Mouse (Mus musculus) CH12.LX (cell line): ENCODE data around the gene Dlst. TPM values are rescaled to one million over a fixed set of nuclear protein-coding genes. Genes with fewer than 3 reads are reported as not detected.

Experiments
- DNase-seq: peaks from one replicate; pipeline ENCODE4 v3.0.0-alpha.2; 2013; ENCODE audit errors: extremely low read depth
- H3K27ac ChIP-seq: 2 replicates; pipeline ENCODE4 v1.5.1; 2012; ENCODE audit warnings: low read depth, mild to moderate bottlenecking, control low read depth, moderate library complexity; ENCODE audit not compliant: insufficient read depth
- H3K27me3 ChIP-seq: replicated peaks from 2 replicates; pipeline ENCODE3; 2012; ENCODE audit warnings: inconsistent platforms
- H3K36me3 ChIP-seq, 2 experiments: replicated peaks in 1 of 2; 2 replicates each; pipeline versions ENCODE3 to v1.6.1; 2012; ENCODE audit warnings: inconsistent platforms in 1 of 2, low read length in 1 of 2, mild to moderate bottlenecking in 1 of 2, mixed read lengths in 1 of 2, moderate library complexity in 1 of 2; ENCODE audit not compliant: control insufficient read depth in 1 of 2, insufficient read depth in 1 of 2
- H3K4me1 ChIP-seq, 2 experiments: 2 replicates each; pipeline ENCODE4 v1.6.1; 2012; ENCODE audit warnings: inconsistent platforms in 1 of 2, moderate library complexity in 1 of 2; ENCODE audit not compliant: insufficient read depth in 2 of 2, control insufficient read depth in 1 of 2
- H3K4me2 ChIP-seq: 2 replicates; pipeline ENCODE4 v1.6.1; 2012; ENCODE audit warnings: low read depth, mild to moderate bottlenecking, control low read depth; ENCODE audit not compliant: poor library complexity, insufficient read depth, severe bottlenecking
- H3K4me3 ChIP-seq, 3 experiments: fragments of 150-350 bp in 1 of 3; sonication (generic) in 1 of 3; replicated peaks in 1 of 3; 2 replicates each; pipeline versions ENCODE3 to v1.5.1; 2011 to 2012; ENCODE audit warnings: low read depth in 2 of 3, low read length in 2 of 3, mild to moderate bottlenecking in 2 of 3, moderate library complexity in 2 of 3, control low read depth in 1 of 3, improper control_type of control experiment in 1 of 3, inconsistent platforms in 1 of 3, mixed read lengths in 1 of 3; ENCODE audit not compliant: poor library complexity in 1 of 3
- H3K79me2 ChIP-seq: replicated peaks from 2 replicates; pipeline ENCODE4 v1.6.1; 2012; ENCODE audit warnings: mild to moderate bottlenecking, moderate library complexity; ENCODE audit not compliant: control insufficient read depth, poor library complexity, insufficient read depth, severe bottlenecking; ENCODE audit errors: extremely low read depth
- H3K9ac ChIP-seq: 2 replicates; pipeline ENCODE4 v1.6.1; 2012; ENCODE audit warnings: low read depth, mild to moderate bottlenecking, control low read depth, moderate library complexity; ENCODE audit not compliant: insufficient read depth
- H3K9me3 ChIP-seq: replicated peaks from 2 replicates; pipeline ENCODE3; 2012; ENCODE audit warnings: low read length, inconsistent platforms, mixed read lengths
- BHLHE40 ChIP-seq: IDR thresholded peaks from 2 replicates; pipeline ENCODE4 v1.6.1; 2011; ENCODE audit warnings: mild to moderate bottlenecking, low read depth, low read length, improper control_type of control experiment
- CHD2 ChIP-seq: IDR thresholded peaks from 2 replicates; pipeline ENCODE4 v1.6.1; 2011; ENCODE audit warnings: low read length, improper control_type of control experiment
- CTCF ChIP-seq, 2 experiments: IDR thresholded peaks in 1 of 2; conservative IDR thresholded peaks in 1 of 2; 2 replicates each; pipeline ENCODE4 v1.5.1; 2011 to 2012; ENCODE audit warnings: low read depth in 2 of 2, low read length in 2 of 2, improper control_type of control experiment in 1 of 2, inconsistent platforms in 1 of 2, mild to moderate bottlenecking in 1 of 2, moderate library complexity in 1 of 2
- ELF1 ChIP-seq: IDR thresholded peaks from 2 replicates; pipeline ENCODE4 v1.6.1; 2014; ENCODE audit warnings: low read depth, mild to moderate bottlenecking, inconsistent platforms, low read length, improper control_type of control experiment
- HCFC1 ChIP-seq: IDR thresholded peaks from 2 replicates; pipeline ENCODE4 v1.6.1; 2012; ENCODE audit warnings: low read depth, mild to moderate bottlenecking, inconsistent platforms, low read length, improper control_type of control experiment
- JUN ChIP-seq: IDR thresholded peaks from 2 replicates; pipeline ENCODE4 v1.6.1; 2011; ENCODE audit warnings: low read depth, mild to moderate bottlenecking, low read length, improper control_type of control experiment, moderate library complexity; ENCODE audit not compliant: insufficient read depth
- JUND ChIP-seq: conservative IDR thresholded peaks from 2 replicates; pipeline ENCODE4 v1.6.1; 2011; ENCODE audit warnings: low read depth, low read length, improper control_type of control experiment
- KAT2A ChIP-seq: IDR thresholded peaks from 2 replicates; pipeline ENCODE4 v1.6.1; 2012; ENCODE audit warnings: low read length, improper control_type of control experiment, inconsistent platforms; ENCODE audit not compliant: insufficient replicate concordance
- MAFK ChIP-seq: IDR thresholded peaks from 2 replicates; pipeline ENCODE4 v1.6.1; 2011; ENCODE audit warnings: low read length, improper control_type of control experiment; ENCODE audit not compliant: insufficient replicate concordance
- MAX ChIP-seq: IDR thresholded peaks from 2 replicates; pipeline ENCODE4 v1.6.1; 2011; ENCODE audit warnings: low read length, improper control_type of control experiment
- MAZ ChIP-seq: IDR thresholded peaks from 2 replicates; pipeline ENCODE4 v1.6.1; 2012; ENCODE audit warnings: low read depth, mild to moderate bottlenecking, inconsistent platforms, low read length, improper control_type of control experiment, moderate library complexity
- MYC ChIP-seq: IDR thresholded peaks from 2 replicates; pipeline ENCODE4 v1.6.1; 2011; ENCODE audit warnings: low read depth, mild to moderate bottlenecking, improper control_type of control experiment, low read length
- NELFE ChIP-seq: IDR thresholded peaks from 2 replicates; pipeline ENCODE4 v1.6.1; 2011; ENCODE audit warnings: low read depth, low read length, improper control_type of control experiment
- NRF1 ChIP-seq: IDR thresholded peaks from 2 replicates; pipeline ENCODE4 v1.6.1; 2014; ENCODE audit warnings: low read depth, mild to moderate bottlenecking, inconsistent platforms, low read length, improper control_type of control experiment, moderate library complexity
- PAX5 ChIP-seq: IDR thresholded peaks from 2 replicates; pipeline ENCODE4 v1.6.1; 2012; ENCODE audit warnings: low read length, inconsistent platforms, mixed read lengths
- POLR2AphosphoS2 ChIP-seq: IDR thresholded peaks from 2 replicates; pipeline ENCODE4 v1.6.1; 2011; ENCODE audit warnings: low read depth, low read length, improper control_type of control experiment
- RAD21 ChIP-seq: IDR thresholded peaks from 2 replicates; pipeline ENCODE4 v1.6.1; 2011; ENCODE audit warnings: low read depth, mild to moderate bottlenecking, low read length, improper control_type of control experiment, moderate library complexity
- RCOR1 ChIP-seq: conservative IDR thresholded peaks from 2 replicates; pipeline ENCODE4 v1.6.1; 2012; ENCODE audit warnings: low read depth, mild to moderate bottlenecking, inconsistent platforms, low read length, improper control_type of control experiment
- SMC3 ChIP-seq: IDR thresholded peaks from 2 replicates; pipeline ENCODE4 v1.6.1; 2011; ENCODE audit warnings: low read depth, low read length, improper control_type of control experiment
- TCF12 ChIP-seq: IDR thresholded peaks from 2 replicates; pipeline ENCODE4 v1.6.1; 2014; ENCODE audit warnings: low read depth, mild to moderate bottlenecking, inconsistent platforms, low read length, improper control_type of control experiment
- USF1 ChIP-seq: IDR thresholded peaks from 2 replicates; pipeline ENCODE4 v1.6.1; 2014; ENCODE audit warnings: low read depth, mild to moderate bottlenecking, inconsistent platforms, low read length, improper control_type of control experiment
- ZC3H11A ChIP-seq: IDR thresholded peaks from 2 replicates; pipeline ENCODE4 v1.6.1; 2012; ENCODE audit warnings: low read depth, mild to moderate bottlenecking, inconsistent platforms, low read length, improper control_type of control experiment
- dilution Hi-C: fragments of 300-500 bp; cut with MboI; formaldehyde crosslinking; loops from 2 replicates; pipeline ENCODE4 v1.14.3; 2020; ENCODE audit warnings: low sequenced_read_pairs; ENCODE audit not compliant: extremely low pct_unique_long_range_greater_than_20kb, extremely low pct_ligation_motif_present
- in situ Hi-C: fragments of 300-500 bp; cut with MboI; formaldehyde crosslinking; loops from 3 replicates; pipeline ENCODE4 v1.14.3; 2019; ENCODE audit warnings: low sequenced_read_pairs, low pct_ligation_motif_present, low pct_unique_long_range_greater_than_20kb, mixed read lengths
- polyA plus RNA-seq: library from polyadenylated mRNA; unstranded; fragments of >175 nt; gene quantifications from 2 replicates; pipeline ENCODE4 v1.2.1, GENCODE M21; 2012; ENCODE audit warnings: low read depth; ENCODE audit not compliant: insufficient read length
- total RNA-seq, 2 experiments: library from RNA; depleted of rRNA; stranded (reverse); fragments of 300-350 nt in 1 of 2; fragments of >200 nt in 1 of 2; gene quantifications; 2 replicates each; pipeline ENCODE4 v1.2.3; 2012 to 2014

Gene Dlst
- total and polyA plus RNA-seq, 3 experiments, result 116 to 165 (median 144) TPM

- Histone ChIP-seq H3K4me1 (peaks cover 3 to 34% of the 10 kb centered on the region in 2 experiments), H3K27me3 (no peaks in the 10 kb centered on the region), H3K4me2 (no peak overlapping the region), H3K36me3 (peaks cover 53 to 77% of the 10 kb centered on the region in 2 experiments), H3K79me2 (no peaks in the 10 kb centered on the region), H3K4me3 (no peak overlapping the region), H3K9ac (no peak overlapping the region), H3K27ac (no peak overlapping the region), H3K9me3 (peaks cover 6% of the 10 kb centered on the region)
- no peak for DNase-seq
- in situ Hi-C loops, result loop anchor here (5.0 kb wide), 1 partner anchor 41 kb away; no protein-coding TSS in a partner anchor
- dilution Hi-C loops, result no loop called here
- TF ChIP-seq USF1 (no peak), JUN (no peak), KAT2A (no peak), JUND (no peak), RCOR1 (no peak), NELFE (no peak), CHD2 (no peak), POLR2AphosphoS2 (no peak), MAX (no peak), NRF1 (no peak), MYC (no peak), TCF12 (no peak), ELF1 (no peak), MAZ (no peak), RAD21 (no peak), MAFK (no peak)
These were observed 19.4 kb upstream of the Dlst start for GRCm38 (mm10) chr12:85091190-85091589.

- Histone ChIP-seq H3K4me3 (no peak overlapping the region), H3K9me3 (peaks cover 6% of the 10 kb centered on the region), H3K27me3 (no peaks in the 10 kb centered on the region), H3K4me2 (no peak overlapping the region), H3K27ac (no peak overlapping the region), H3K79me2 (no peaks in the 10 kb centered on the region), H3K36me3 (peaks cover 48 to 68% of the 10 kb centered on the region in 2 experiments), H3K4me1 (peaks cover 4 to 44% of the 10 kb centered on the region in 2 experiments), H3K9ac (no peak overlapping the region)
- in situ Hi-C loops, result loop anchor here (5.0 kb wide), 1 partner anchor 40 kb away; no protein-coding TSS in a partner anchor
- peak; percentile 75 for DNase-seq
- dilution Hi-C loops, result no loop called here
- TF ChIP-seq PAX5 (no peak), RAD21 (peak; percentile 86), MAZ (0 out of 2 replicates have a peak, but pooled peaks have one; percentile 71), ELF1 (0 out of 2 replicates have a peak, but pooled peaks have one; percentile 15), HCFC1 (no peak), BHLHE40 (no peak), SMC3 (peak; percentile 82), ZC3H11A (peak; percentile 21; the same call in 1 of the 2 replicates), CTCF (conservative IDR thresholded peaks at IDR 0.05 in 1 of 2, IDR thresholded peaks at IDR 0.05 in 1 of 2; ENCODE audit: low read depth in 2 of 2, low read length in 2 of 2) (peak; percentile 76 to 85)
These were observed 18.4 kb upstream of the Dlst start for GRCm38 (mm10) chr12:85092214-85092613.
